Mouse (Mus musculus): ENCODE measurements around the gene Bak1. TPM values are rescaled to one million over a fixed set of nuclear protein-coding genes. Genes with fewer than 3 reads are reported as not detected.

Bak1 gene
- polyA plus RNA-seq, 1 experiment from 2014 or later, result 8.9 TPM

- DNase-seq (ENCODE audit: low spot score, missing footprints) (no peak), ATAC-seq (ENCODE audit: low FRiP score) (no peak)
- 88% methylated on average over 4 of the region's 4 CpGs for WGBS
These were observed 2.1 kb upstream of the Bak1 start for GRCm38 (mm10) chr17:27030896-27031295.

GRCm38 (mm10) chr17:27029431-27029830, 622 bp upstream of the Bak1 start:
- ATAC-seq (ENCODE audit: low FRiP score), result no peak
- no peak overlapping the region for H3K9ac ChIP-seq (ENCODE audit: low read length)
- H3K4me2 ChIP-seq, result no peak overlapping the region
- no peaks in the 10 kb centered on the region for H3K9me3 ChIP-seq (ENCODE audit: control insufficient read depth, low read length)
- H3K27me3 ChIP-seq (ENCODE audit: control insufficient read depth, insufficient read depth, low read length), result no peaks in the 10 kb centered on the region
- H3K27ac ChIP-seq (ENCODE audit: low read depth, low read length), result no peak overlapping the region
- peaks cover 6% of the 10 kb centered on the region for H3K4me1 ChIP-seq (ENCODE audit: control insufficient read depth, insufficient read depth, low read length)
- no peak for DNase-seq (ENCODE audit: low spot score, missing footprints)
- no peaks in the 10 kb centered on the region; the same call in 1 of the 2 replicates for H3K36me3 ChIP-seq (ENCODE audit: control insufficient read depth, insufficient read depth, low read length)
- H3K4me3 ChIP-seq (ENCODE audit: low read depth, low read length), result no peak overlapping the region
- 90% methylated on average over 14 of the region's 14 CpGs for WGBS

More at GRCm38 (mm10) chr17:27030896-27031295, 2.1 kb upstream of the Bak1 start:
- Histone ChIP-seq H3K4me1 (ENCODE audit: control insufficient read depth, insufficient read depth, low read length) (peaks cover 6% of the 10 kb centered on the region), H3K4me3 (ENCODE audit: low read depth, low read length) (no peak overlapping the region), H3K9me3 (ENCODE audit: control insufficient read depth, low read length) (no peaks in the 10 kb centered on the region), H3K36me3 (ENCODE audit: control insufficient read depth, insufficient read depth, low read length) (no peaks in the 10 kb centered on the region), H3K27ac (ENCODE audit: low read depth, low read length) (no peak overlapping the region), H3K4me2 (no peak overlapping the region), H3K27me3 (ENCODE audit: control insufficient read depth, insufficient read depth, low read length) (no peaks in the 10 kb centered on the region), H3K9ac (ENCODE audit: low read length) (no peak overlapping the region)

- DNase-seq (ENCODE audit: low spot score, missing footprints) (peak; percentile 98), ATAC-seq (ENCODE audit: low FRiP score) (peak; percentile 86)
- H3K36me3 ChIP-seq (ENCODE audit: control insufficient read depth, insufficient read depth, low read length), result no peaks in the 10 kb centered on the region; the same call in 1 of the 2 replicates
- no peaks in the 10 kb centered on the region for H3K9me3 ChIP-seq (ENCODE audit: control insufficient read depth, low read length)
- H3K4me1 ChIP-seq (ENCODE audit: control insufficient read depth, insufficient read depth, low read length), result peaks cover 6% of the 10 kb centered on the region
- peak overlapping the region; percentile 6; the same call in 1 of the 2 replicates for H3K27ac ChIP-seq (ENCODE audit: low read depth, low read length)
- H3K4me3 ChIP-seq (ENCODE audit: low read depth, low read length), result peak overlapping the region; percentile 74
- H3K27me3 ChIP-seq (ENCODE audit: control insufficient read depth, insufficient read depth, low read length), result no peaks in the 10 kb centered on the region
- H3K4me2 ChIP-seq, result peak overlapping the region; percentile 78
- peak overlapping the region; percentile 97 for H3K9ac ChIP-seq (ENCODE audit: low read length)
- under 1% methylated on average over 19 of the region's 19 CpGs for WGBS
These were observed 469 bp downstream of the Bak1 start for GRCm38 (mm10) chr17:27028284-27028795.

- peak overlapping the region; percentile 74 for H3K4me3 ChIP-seq (ENCODE audit: low read depth, low read length)
- peak overlapping the region; percentile 97 for H3K9ac ChIP-seq (ENCODE audit: low read length)
- peaks cover 6% of the 10 kb centered on the region for H3K4me1 ChIP-seq (ENCODE audit: control insufficient read depth, insufficient read depth, low read length)
- H3K36me3 ChIP-seq (ENCODE audit: control insufficient read depth, insufficient read depth, low read length), result no peaks in the 10 kb centered on the region; the same call in 1 of the 2 replicates
- H3K27ac ChIP-seq (ENCODE audit: low read depth, low read length), result peak overlapping the region; percentile 6; the same call in 1 of the 2 replicates
- peak overlapping the region; percentile 78 for H3K4me2 ChIP-seq
- no peaks in the 10 kb centered on the region for H3K27me3 ChIP-seq (ENCODE audit: control insufficient read depth, insufficient read depth, low read length)
- no peak; the same call in 1 of the 2 replicates for ATAC-seq (ENCODE audit: low FRiP score)
- no peaks in the 10 kb centered on the region for H3K9me3 ChIP-seq (ENCODE audit: control insufficient read depth, low read length)
- WGBS, result 42% methylated on average over 12 of the region's 12 CpGs
- DNase-seq (ENCODE audit: low spot score, missing footprints), result no peak
These were observed 1.1 kb downstream of the Bak1 start for GRCm38 (mm10) chr17:27027460-27028283.

GRCm38 (mm10) chr17:27025951-27026350, 2.9 kb downstream of the Bak1 start:
- Histone ChIP-seq H3K4me3 (ENCODE audit: low read depth, low read length) (no peak overlapping the region), H3K27me3 (ENCODE audit: control insufficient read depth, insufficient read depth, low read length) (no peaks in the 10 kb centered on the region), H3K9ac (ENCODE audit: low read length) (no peak overlapping the region), H3K36me3 (ENCODE audit: control insufficient read depth, insufficient read depth, low read length) (peaks cover 5% of the 10 kb centered on the region; the same call in 1 of the 2 replicates), H3K4me2 (no peak overlapping the region), H3K9me3 (ENCODE audit: control insufficient read depth, low read length) (no peaks in the 10 kb centered on the region), H3K4me1 (ENCODE audit: control insufficient read depth, insufficient read depth, low read length) (peaks cover 6% of the 10 kb centered on the region), H3K27ac (ENCODE audit: low read depth, low read length) (no peak overlapping the region)
- 98% methylated on average over 3 of the region's 3 CpGs for WGBS
- ATAC-seq (ENCODE audit: low FRiP score) (no peak), DNase-seq (ENCODE audit: low spot score, missing footprints) (no peak)

GRCm38 (mm10) chr17:27025326-27025902, 3.4 kb downstream of the Bak1 start:
- H3K36me3 ChIP-seq (ENCODE audit: control insufficient read depth, insufficient read depth, low read length), result peaks cover 5% of the 10 kb centered on the region; the same call in 1 of the 2 replicates

GRCm38 (mm10) chr17:27023342-27023741, 5.5 kb downstream of the Bak1 start:
- ATAC-seq (ENCODE audit: low FRiP score), result no peak
- H3K36me3 ChIP-seq (ENCODE audit: control insufficient read depth, insufficient read depth, low read length), result peaks cover 5% of the 10 kb centered on the region; the same call in 1 of the 2 replicates
- WGBS, result 93% methylated on average over 4 of the region's 4 CpGs

More at GRCm38 (mm10) chr17:27025326-27025902, 3.4 kb downstream of the Bak1 start:
- H3K27ac ChIP-seq (ENCODE audit: low read depth, low read length), result no peak overlapping the region
- H3K9me3 ChIP-seq (ENCODE audit: control insufficient read depth, low read length), result no peaks in the 10 kb centered on the region
- ATAC-seq (ENCODE audit: low FRiP score) (no peak), DNase-seq (ENCODE audit: low spot score, missing footprints) (no peak)
- H3K4me1 ChIP-seq (ENCODE audit: control insufficient read depth, insufficient read depth, low read length), result peaks cover 6% of the 10 kb centered on the region
- 96% methylated on average over 17 of the region's 17 CpGs for WGBS
- no peak overlapping the region for H3K4me2 ChIP-seq
- H3K27me3 ChIP-seq (ENCODE audit: control insufficient read depth, insufficient read depth, low read length), result no peaks in the 10 kb centered on the region
- H3K4me3 ChIP-seq (ENCODE audit: low read depth, low read length), result no peak overlapping the region
- no peak overlapping the region for H3K9ac ChIP-seq (ENCODE audit: low read length)

GRCm38 (mm10) chr17:27021736-27022135, 7.1 kb downstream of the Bak1 start:
- Histone ChIP-seq H3K27me3 (ENCODE audit: control insufficient read depth, insufficient read depth, low read length) (no peaks in the 10 kb centered on the region), H3K36me3 (ENCODE audit: control insufficient read depth, insufficient read depth, low read length) (peaks cover 5% of the 10 kb centered on the region; the same call in 1 of the 2 replicates), H3K9me3 (ENCODE audit: control insufficient read depth, low read length) (no peaks in the 10 kb centered on the region), H3K4me1 (ENCODE audit: control insufficient read depth, insufficient read depth, low read length) (peaks cover 4% of the 10 kb centered on the region), H3K4me3 (ENCODE audit: low read depth, low read length) (no peak overlapping the region), H3K9ac (ENCODE audit: low read length) (no peak overlapping the region), H3K27ac (ENCODE audit: low read depth, low read length) (no peak overlapping the region), H3K4me2 (no peak overlapping the region)
- ATAC-seq (ENCODE audit: low FRiP score) (no peak), DNase-seq (ENCODE audit: low spot score, missing footprints) (no peak)
- WGBS, result 95% methylated on average over 9 of the region's 9 CpGs

More at GRCm38 (mm10) chr17:27023342-27023741, 5.5 kb downstream of the Bak1 start:
- Histone ChIP-seq H3K9ac (ENCODE audit: low read length) (no peak overlapping the region), H3K9me3 (ENCODE audit: control insufficient read depth, low read length) (no peaks in the 10 kb centered on the region), H3K4me3 (ENCODE audit: low read depth, low read length) (no peak overlapping the region), H3K4me2 (no peak overlapping the region), H3K4me1 (ENCODE audit: control insufficient read depth, insufficient read depth, low read length) (peaks cover 7% of the 10 kb centered on the region), H3K27me3 (ENCODE audit: control insufficient read depth, insufficient read depth, low read length) (no peaks in the 10 kb centered on the region), H3K27ac (ENCODE audit: low read depth, low read length) (no peak overlapping the region)
- DNase-seq (ENCODE audit: low spot score, missing footprints), result no peak

- no peak overlapping the region for H3K4me2 ChIP-seq
- H3K9ac ChIP-seq (ENCODE audit: low read length), result no peak overlapping the region
- H3K4me1 ChIP-seq (ENCODE audit: control insufficient read depth, insufficient read depth, low read length), result peaks cover 4% of the 10 kb centered on the region
- WGBS, result 91% methylated on average over 14 of the region's 14 CpGs
- ATAC-seq (ENCODE audit: low FRiP score) (no peak), DNase-seq (ENCODE audit: low spot score, missing footprints) (no peak)
- no peaks in the 10 kb centered on the region for H3K9me3 ChIP-seq (ENCODE audit: control insufficient read depth, low read length)
- no peak overlapping the region for H3K4me3 ChIP-seq (ENCODE audit: low read depth, low read length)
- H3K27me3 ChIP-seq (ENCODE audit: control insufficient read depth, insufficient read depth, low read length), result no peaks in the 10 kb centered on the region
- no peak overlapping the region for H3K27ac ChIP-seq (ENCODE audit: low read depth, low read length)
- peaks cover 5% of the 10 kb centered on the region; the same call in 1 of the 2 replicates for H3K36me3 ChIP-seq (ENCODE audit: control insufficient read depth, insufficient read depth, low read length)
These were observed 7.7 kb downstream of the Bak1 start for GRCm38 (mm10) chr17:27021076-27021475.
